Mouse (Mus musculus) small intestine, adult 10 weeks (tissue): ENCODE data around the gene Gm10964. TPM values are rescaled to one million over a fixed set of nuclear protein-coding genes. Genes with fewer than 3 reads are reported as not detected.

ENCODE experiments used
- polyA plus RNA-seq: library from polyadenylated mRNA; stranded (reverse); fragments of 350-450 nt; fragmentation: Illumina TruSeq; extraction: RNeasy Lipid Tissue Mini Kit (QIAGEN cat#74804); gene quantifications from one replicate; pipeline ENCODE4 v1.2.3, GENCODE M21; 2014; ENCODE audit warnings: low replicate concordance

Gene Gm10964
- not detected for polyA plus RNA-seq

DNA sequence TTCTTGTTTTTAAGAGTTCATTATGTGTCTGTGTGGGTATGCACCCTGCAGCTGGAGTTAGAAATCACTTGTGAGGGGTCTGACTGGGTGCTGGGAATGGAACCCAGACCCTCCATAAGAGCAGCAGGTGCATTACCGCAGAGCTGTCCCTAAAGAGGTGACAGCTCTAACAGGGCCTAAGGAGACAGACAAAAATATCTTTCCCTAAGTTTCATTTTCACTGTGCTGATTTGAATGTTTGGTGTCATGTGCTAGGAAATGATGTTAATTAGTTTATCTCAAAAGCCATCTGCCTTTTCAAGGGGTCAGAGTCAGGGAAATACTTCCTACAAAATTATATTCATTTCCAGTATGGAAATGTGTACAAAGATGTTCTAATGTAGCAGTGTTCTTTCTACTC lies at the start of gene Gm10964:
Gene Gm10964, plus strand, starts transcription at position 38 of the 400 bp plus-strand sequence.

DNA sequence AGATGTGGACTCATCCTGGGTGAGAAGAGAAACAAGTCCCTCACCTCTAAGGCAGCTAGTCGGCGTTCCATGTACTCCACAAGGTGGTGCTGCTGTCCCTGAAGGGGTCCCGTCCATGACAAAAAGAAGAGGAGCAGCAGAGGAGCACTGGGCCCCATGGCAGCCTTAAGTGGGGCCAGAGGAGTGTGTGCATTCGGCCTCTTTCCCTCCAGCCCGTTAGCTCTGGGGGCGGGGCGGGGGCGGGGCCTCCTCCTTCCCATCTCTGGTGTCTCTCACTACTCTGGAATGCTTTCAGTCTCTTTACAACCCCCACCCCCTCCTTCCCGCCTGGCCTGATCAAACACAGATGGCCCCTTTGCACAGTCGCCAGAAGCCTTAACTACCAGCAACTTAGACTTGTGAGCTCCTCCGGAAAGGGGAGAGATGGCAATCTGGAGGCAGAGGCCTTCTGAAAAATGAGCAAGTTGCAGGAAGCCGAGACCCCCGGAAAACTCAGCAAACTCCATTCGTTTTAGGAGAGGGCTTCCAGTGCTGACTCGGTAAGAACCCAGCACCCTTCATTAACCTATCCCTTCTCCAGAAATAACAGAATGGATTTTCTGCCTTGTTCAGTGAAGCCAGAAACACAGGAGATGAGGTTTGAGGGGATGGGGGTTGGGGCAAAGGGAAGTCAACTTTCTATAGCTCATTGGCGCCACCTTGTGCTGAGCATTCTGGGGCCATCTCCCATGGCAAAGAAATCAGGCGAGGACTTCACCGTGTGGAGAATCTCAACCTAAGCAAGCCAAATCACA lies 1.2 kb upstream of the Gm10964 start, which contains the start of gene Olfml3:
Gene Olfml3, minus strand, starts transcription at position 224 of the 794 bp plus-strand sequence.

DNA sequence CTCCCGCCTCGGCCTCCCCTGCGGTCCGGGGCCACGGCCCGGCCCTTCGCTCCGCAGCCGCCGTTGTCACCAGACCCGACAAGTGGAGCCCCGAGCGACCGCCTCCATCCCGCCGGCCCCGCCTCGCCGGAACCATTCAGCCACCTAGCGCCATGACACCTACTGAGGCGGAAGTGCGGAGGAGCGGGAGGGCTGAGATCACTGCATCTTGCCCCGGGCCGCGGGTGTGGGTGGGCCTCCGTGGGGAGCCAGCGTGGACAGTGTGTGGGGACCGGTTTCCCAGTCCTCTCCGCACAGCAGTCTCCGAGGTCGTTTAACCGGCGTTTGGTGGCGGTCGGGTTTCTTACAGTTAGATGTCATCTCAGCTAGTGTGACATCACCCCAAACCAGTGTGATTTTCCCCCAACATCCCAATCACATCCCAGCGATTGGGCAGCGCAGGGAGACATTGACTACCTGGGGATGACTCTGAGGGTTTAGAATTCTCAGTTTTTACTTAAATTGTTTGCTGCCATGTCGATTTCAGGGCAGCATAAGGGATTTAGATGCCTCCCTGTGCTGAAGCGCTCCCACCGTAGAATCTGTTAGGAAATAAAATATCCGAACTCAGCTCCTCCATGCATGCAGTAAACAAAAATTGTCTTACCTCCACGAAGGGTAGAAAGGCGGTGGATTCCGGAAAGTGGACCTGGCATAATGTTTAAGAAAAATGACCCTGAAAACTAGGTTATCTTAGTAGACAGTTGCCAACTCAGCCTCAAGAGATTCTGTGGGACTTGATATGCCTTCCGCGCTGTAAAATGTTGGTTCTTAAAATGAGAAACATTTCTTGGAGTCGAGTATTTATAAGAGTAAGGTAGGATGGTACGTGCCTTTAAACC lies 52.3 kb downstream of the Gm10964 start, which contains the start of gene Hipk1:
Gene Hipk1, minus strand, starts transcription at position 334 of the 881 bp plus-strand sequence.

Other genes starting within 250 kb of the Gm10964 start
- 0.48 TPM for gene Syt6, start 164.1 kb upstream of the Gm10964 start, polyA plus RNA-seq
- 0.22 TPM for gene Atg4a-ps, start 93.3 kb upstream of the Gm10964 start, polyA plus RNA-seq
- gene Olfml3, start 1.4 kb upstream of the Gm10964 start, polyA plus RNA-seq = 5.2 TPM
- 48.8 TPM for gene Hipk1, start 52.2 kb downstream of the Gm10964 start, polyA plus RNA-seq
- 7.3 TPM for gene Dclre1b, start 70.1 kb downstream of the Gm10964 start, polyA plus RNA-seq
- gene Ap4b1, start 70.2 kb downstream of the Gm10964 start, polyA plus RNA-seq = 14.9 TPM
- not detected for gene Gm43064, start 70.2 kb downstream of the Gm10964 start, polyA plus RNA-seq
- gene Bcl2l15, start 93.2 kb downstream of the Gm10964 start, polyA plus RNA-seq = 77.4 TPM
- 31.7 TPM for gene Ptpn22, start 120.4 kb downstream of the Gm10964 start, polyA plus RNA-seq
- gene Rsbn1, start 174.8 kb downstream of the Gm10964 start, polyA plus RNA-seq = 33.8 TPM
- gene Phtf1, start 228.7 kb downstream of the Gm10964 start, polyA plus RNA-seq = 11.9 TPM